Mouse (Mus musculus) spleen, postnatal 36 days (tissue): ENCODE results near the gene Prr3.
"Not testable (repeated sequence)": the region's sequence is repeated elsewhere in the genome, so short reads cannot be mapped to it uniquely, and the experiment has no call there.

Experiments
- DNase-seq, 2 experiments: peaks; one replicate each; pipeline ENCODE4 v3.0.0; 2022; ENCODE audit warnings: low spot score in 2 of 2, mixed read lengths in 1 of 2

The Prr3 gene

DNA sequence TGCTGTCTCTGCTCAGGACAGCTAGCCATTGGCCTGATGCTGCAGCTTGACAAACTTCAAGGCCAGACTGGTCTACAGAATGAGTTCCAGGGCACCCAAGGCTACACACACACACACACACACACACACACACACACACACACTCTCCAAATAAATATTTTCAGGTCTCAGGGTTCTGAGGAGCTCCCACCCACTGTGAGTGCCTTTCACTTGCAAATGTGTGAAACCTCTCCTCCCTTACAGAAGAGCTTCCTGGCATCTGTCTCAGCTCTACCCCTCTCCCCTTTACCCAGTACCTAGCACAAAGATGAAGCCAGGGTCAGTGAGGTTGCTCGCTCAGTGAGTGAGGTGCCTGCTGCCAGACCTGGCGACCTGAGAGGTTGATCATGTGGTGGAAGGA is 40.9 kb downstream of the Prr3 start:
- no peak for DNase-seq

DNA sequence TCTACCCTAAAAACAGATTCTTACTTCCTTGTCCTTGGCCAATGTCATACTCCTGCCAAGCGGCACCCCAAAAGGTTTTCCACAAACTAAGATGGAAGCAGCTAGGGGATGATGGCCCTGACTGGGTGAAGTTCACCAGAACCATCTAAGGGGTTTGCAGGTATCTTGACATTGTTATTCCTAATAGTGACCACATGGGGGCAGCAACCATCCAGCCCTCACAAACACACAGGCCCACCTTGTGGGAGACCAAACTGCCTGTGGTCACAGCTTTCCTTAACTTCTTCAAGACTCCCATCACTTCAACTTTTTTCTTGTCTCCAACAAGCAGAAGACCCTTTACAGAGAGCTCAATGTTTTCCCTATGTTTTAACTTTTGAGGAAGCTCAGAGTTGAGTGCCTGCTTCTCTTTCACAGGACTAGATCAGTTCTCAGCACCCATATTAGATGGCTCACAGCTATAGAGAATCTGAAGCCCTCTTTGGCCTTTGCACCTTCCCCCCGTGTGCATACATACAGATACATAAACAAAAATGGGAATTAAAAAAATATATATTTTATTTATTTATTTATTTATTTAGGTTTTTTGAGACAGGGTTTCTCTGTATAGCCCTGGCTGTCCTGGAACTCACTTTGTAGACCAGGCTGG is 42.2 kb downstream of the Prr3 start:
- peak; percentile 39 to 51 for DNase-seq

DNA sequence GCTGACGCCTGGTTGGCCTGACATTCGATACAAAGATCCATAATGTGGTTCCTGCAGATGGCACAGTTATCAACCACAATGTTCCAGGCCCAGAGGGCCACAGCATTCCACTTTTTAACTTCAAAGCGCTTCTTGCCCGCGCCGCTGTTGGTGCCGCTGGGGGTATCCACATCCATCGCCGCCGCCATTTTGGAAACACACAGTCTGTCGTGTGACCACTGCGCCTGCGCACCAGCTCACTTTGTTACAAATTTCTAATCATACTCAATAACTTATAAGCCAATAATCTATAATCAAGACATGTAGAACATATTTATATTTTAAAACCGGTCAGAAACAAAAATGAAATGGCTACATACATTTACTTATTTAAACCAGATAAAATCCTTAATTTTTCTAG is 44.3 kb downstream of the Prr3 start:
- not testable (repeated sequence) for DNase-seq

DNA sequence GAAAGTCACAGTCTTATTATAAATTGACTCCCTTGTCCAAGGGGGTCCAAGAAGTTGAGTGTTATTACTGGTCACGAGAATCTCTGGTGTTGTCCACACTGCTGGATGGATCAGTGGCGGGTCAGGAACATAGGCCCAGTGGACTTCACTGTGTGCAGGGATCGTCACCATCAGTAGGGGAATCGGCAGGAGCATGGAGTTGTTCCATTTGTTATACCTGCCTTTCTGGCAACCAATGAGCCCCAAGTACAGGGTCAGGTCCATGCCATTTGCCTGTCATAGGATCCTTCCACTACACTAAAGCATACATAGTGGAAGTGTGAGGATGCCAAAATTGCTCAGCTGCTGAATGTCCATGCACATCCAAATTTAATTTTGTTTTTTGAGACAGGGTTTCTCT is 47.4 kb downstream of the Prr3 start:
- no peak for DNase-seq

DNA sequence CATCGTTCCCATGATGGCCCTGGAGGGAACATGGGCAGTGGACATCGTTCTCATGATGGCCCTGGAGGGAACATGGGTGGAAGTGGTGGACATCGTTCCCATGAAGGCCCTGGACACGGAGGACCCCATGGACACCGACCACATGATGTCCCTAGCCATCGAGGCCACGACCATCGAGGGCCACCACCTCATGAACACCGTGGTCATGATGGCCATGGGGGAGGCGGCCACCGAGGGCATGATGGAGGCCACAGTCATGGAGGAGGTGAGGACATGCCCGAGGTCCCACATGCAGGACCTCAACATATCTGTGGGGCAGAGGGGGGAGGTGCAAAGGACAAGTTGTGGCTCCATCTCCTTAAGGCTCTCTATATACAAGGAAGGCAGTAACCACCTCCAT is 49.4 kb downstream of the Prr3 start:
- DNase-seq: no peak

DNA sequence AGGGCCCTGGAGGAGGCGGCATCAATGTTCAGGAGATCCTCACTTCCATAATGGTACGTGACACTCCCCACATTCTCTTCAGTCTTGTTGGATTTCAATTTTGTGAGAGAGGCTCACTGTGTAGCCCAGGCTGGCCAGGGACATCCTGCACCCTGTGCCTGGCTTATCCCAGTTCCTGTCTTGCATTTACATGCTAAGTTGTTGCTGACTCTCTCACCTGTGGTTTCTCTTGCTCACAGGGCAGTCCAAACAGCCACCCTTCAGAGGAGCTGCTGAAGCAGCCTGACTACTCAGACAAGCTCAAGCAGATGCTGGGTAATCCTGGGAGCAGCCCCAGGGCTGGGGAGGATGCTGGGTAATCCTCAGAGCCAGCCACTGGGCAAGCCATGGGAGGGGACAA is 50.5 kb downstream of the Prr3 start:
- no peak for DNase-seq

DNA sequence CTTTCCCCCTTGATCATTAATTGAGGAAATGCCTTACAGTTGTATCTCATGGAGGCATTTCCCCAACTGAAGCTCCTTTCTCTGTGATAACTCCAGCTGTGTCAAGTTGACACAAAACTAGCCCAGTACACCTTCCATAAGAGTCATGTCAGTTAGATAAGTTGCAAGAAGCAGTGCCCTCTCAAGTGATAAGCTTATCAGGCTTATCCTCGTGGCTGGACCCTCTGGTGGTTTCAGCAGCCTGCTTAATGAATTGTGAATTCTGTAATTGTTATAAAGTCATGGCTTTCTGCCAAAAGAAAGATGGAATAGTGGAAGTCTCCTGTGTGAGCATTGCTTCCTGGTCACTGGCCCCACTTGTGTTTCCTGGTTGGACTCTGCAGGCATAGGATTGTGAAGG is 52.6 kb downstream of the Prr3 start:
- DNase-seq: no peak

DNA sequence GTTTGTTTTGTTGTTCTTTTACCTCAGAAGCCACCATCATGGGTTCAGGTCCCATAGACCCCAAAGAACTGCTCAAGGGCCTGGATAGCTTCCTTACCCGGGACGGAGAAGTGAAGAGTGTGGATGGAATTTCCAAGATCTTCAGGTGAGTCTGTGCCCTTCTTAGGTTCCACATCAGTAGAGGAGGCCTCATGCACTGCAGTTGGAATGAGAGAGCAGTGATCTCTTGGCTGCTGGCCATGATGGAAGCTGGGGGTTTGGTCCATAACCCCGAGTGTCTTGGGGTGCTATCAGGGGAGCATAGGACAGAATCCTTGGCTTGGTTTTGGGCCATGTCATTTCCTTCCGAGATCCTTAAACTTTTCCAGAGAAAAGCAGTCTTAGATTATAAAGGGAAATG is 56.8 kb downstream of the Prr3 start:
- no peak for DNase-seq

DNA sequence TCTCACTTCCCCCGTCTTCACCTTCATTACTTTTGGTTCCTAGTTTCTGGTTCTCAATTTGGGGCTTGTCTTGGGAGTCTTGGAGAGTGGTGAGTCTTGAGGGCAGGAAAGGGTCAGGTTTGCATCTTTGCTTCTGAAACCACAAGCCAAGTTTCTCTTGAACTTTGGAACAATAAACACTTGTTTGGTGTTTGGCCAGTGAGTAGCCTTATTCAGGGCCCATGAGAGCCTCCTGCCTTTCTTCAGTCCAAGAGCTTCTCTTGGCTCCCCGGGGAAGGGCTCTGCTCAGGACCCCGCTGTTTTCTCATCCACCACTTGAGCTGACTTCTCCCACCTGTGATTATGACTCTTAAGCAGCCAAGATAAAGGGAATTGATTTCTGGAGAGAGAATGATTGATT is 57.5 kb downstream of the Prr3 start:
- DNase-seq: no peak
